Mouse (Mus musculus): ENCODE data around the gene Fam189a1. TPM values are rescaled to one million over a fixed set of nuclear protein-coding genes. Genes with fewer than 3 reads are reported as not detected.

Fam189a1 gene
- polyA plus RNA-seq, 1 experiment from 2014 or later = 0.23 TPM

- Histone ChIP-seq H3K4me1 (no peaks in the 10 kb centered on the region), H3K4me3 (no peak overlapping the region), H3K27ac (no peak overlapping the region), H3K27me3 (ENCODE audit: low read depth, poor library complexity, severe bottlenecking) (no peaks in the 10 kb centered on the region), H3K36me3 (no peaks in the 10 kb centered on the region), H3K9me3 (replicated peaks) (no peaks in the 10 kb centered on the region)
- WGBS = 87% methylated on average over 4 of the region's 4 CpGs
- DNase-seq (ENCODE audit: low spot score) = no peak
These were observed 376.9 kb downstream of the Fam189a1 start for GRCm38 (mm10) chr7:64779501-64779900.

GRCm38 (mm10) chr7:64776708-64777489 lies 379.5 kb downstream of the Fam189a1 start:
- no peaks in the 10 kb centered on the region for H3K27me3 ChIP-seq (ENCODE audit: low read depth, poor library complexity, severe bottlenecking)
- no peaks in the 10 kb centered on the region for H3K9me3 ChIP-seq (replicated peaks)
- no peak for DNase-seq (ENCODE audit: low spot score)
- no peaks in the 10 kb centered on the region for H3K36me3 ChIP-seq
- H3K27ac ChIP-seq = no peak overlapping the region
- no peaks in the 10 kb centered on the region for H3K4me1 ChIP-seq
- 92% methylated on average over 13 of the region's 13 CpGs for WGBS
- no peak overlapping the region for H3K4me3 ChIP-seq

- no peak for DNase-seq (ENCODE audit: low spot score)
- Histone ChIP-seq H3K4me3 (no peak overlapping the region), H3K36me3 (no peaks in the 10 kb centered on the region), H3K27me3 (ENCODE audit: low read depth, poor library complexity, severe bottlenecking) (no peaks in the 10 kb centered on the region), H3K4me1 (peaks cover 15% of the 10 kb centered on the region), H3K27ac (no peak overlapping the region), H3K9me3 (replicated peaks) (no peaks in the 10 kb centered on the region)
- WGBS = 56% methylated on average over 10 of the region's 10 CpGs
These were observed 382.9 kb downstream of the Fam189a1 start for GRCm38 (mm10) chr7:64773465-64773864.

GRCm38 (mm10) chr7:64770779-64771390 lies 385.5 kb downstream of the Fam189a1 start:
- Histone ChIP-seq H3K27me3 (ENCODE audit: low read depth, poor library complexity, severe bottlenecking) (no peaks in the 10 kb centered on the region), H3K4me3 (no peak overlapping the region), H3K4me1 (peaks cover 15% of the 10 kb centered on the region), H3K36me3 (no peaks in the 10 kb centered on the region), H3K9me3 (replicated peaks) (no peaks in the 10 kb centered on the region), H3K27ac (no peak overlapping the region)
- WGBS = 75% methylated on average over 8 of the region's 8 CpGs
- no peak for DNase-seq (ENCODE audit: low spot score)

GRCm38 (mm10) chr7:64769768-64770167 lies 386.6 kb downstream of the Fam189a1 start:
- DNase-seq (ENCODE audit: low spot score) = no peak
- H3K4me3 ChIP-seq = no peak overlapping the region
- H3K9me3 ChIP-seq (replicated peaks) = no peaks in the 10 kb centered on the region
- WGBS = 68% methylated on average over 7 of the region's 7 CpGs
- H3K27me3 ChIP-seq (ENCODE audit: low read depth, poor library complexity, severe bottlenecking) = no peaks in the 10 kb centered on the region
- peaks cover 15% of the 10 kb centered on the region for H3K4me1 ChIP-seq
- H3K27ac ChIP-seq = no peak overlapping the region
- H3K36me3 ChIP-seq = no peaks in the 10 kb centered on the region

GRCm38 (mm10) chr7:64765595-64765994 lies 390.8 kb downstream of the Fam189a1 start:
- no peaks in the 10 kb centered on the region for H3K27me3 ChIP-seq (ENCODE audit: low read depth, poor library complexity, severe bottlenecking)
- WGBS = 87% methylated on average over 3 of the region's 3 CpGs
- H3K36me3 ChIP-seq = no peaks in the 10 kb centered on the region
- H3K4me3 ChIP-seq = no peak overlapping the region
- H3K9me3 ChIP-seq (replicated peaks) = no peaks in the 10 kb centered on the region
- no peak overlapping the region for H3K27ac ChIP-seq
- DNase-seq (ENCODE audit: low spot score) = no peak
- H3K4me1 ChIP-seq = peaks cover 9% of the 10 kb centered on the region; the same call in 1 of the 2 replicates

GRCm38 (mm10) chr7:64755141-64755540 lies 401.2 kb downstream of the Fam189a1 start:
- Histone ChIP-seq H3K4me3 (no peak overlapping the region), H3K27me3 (ENCODE audit: low read depth, poor library complexity, severe bottlenecking) (no peaks in the 10 kb centered on the region), H3K9me3 (replicated peaks) (no peaks in the 10 kb centered on the region), H3K27ac (no peak overlapping the region), H3K36me3 (no peaks in the 10 kb centered on the region), H3K4me1 (peaks cover 7% of the 10 kb centered on the region)
- DNase-seq (ENCODE audit: low spot score) = no peak
- WGBS = 86% methylated on average over 7 of the region's 7 CpGs

GRCm38 (mm10) chr7:64754161-64754560 lies 402.2 kb downstream of the Fam189a1 start:
- peaks cover 3% of the 10 kb centered on the region; the same call in 1 of the 2 replicates for H3K4me1 ChIP-seq
- 73% methylated on average over 7 of the region's 7 CpGs for WGBS
- no peaks in the 10 kb centered on the region for H3K9me3 ChIP-seq (replicated peaks)
- no peak for DNase-seq (ENCODE audit: low spot score)
- no peak overlapping the region for H3K4me3 ChIP-seq
- no peaks in the 10 kb centered on the region for H3K36me3 ChIP-seq
- H3K27me3 ChIP-seq (ENCODE audit: low read depth, poor library complexity, severe bottlenecking) = no peaks in the 10 kb centered on the region
- no peak overlapping the region for H3K27ac ChIP-seq

- no peak for DNase-seq (ENCODE audit: low spot score)
- no peak overlapping the region for H3K27ac ChIP-seq
- WGBS = 81% methylated on average over 6 of the region's 6 CpGs
- peaks cover 3% of the 10 kb centered on the region; the same call in 1 of the 2 replicates for H3K4me1 ChIP-seq
- H3K27me3 ChIP-seq (ENCODE audit: low read depth, poor library complexity, severe bottlenecking) = no peaks in the 10 kb centered on the region
- H3K4me3 ChIP-seq = no peak overlapping the region
- H3K36me3 ChIP-seq = no peaks in the 10 kb centered on the region
- H3K9me3 ChIP-seq (replicated peaks) = no peaks in the 10 kb centered on the region
These were observed 402.7 kb downstream of the Fam189a1 start for GRCm38 (mm10) chr7:64753678-64754077.

- Histone ChIP-seq H3K4me3 (no peak overlapping the region), H3K4me1 (peaks cover 3% of the 10 kb centered on the region; the same call in 1 of the 2 replicates), H3K36me3 (no peaks in the 10 kb centered on the region), H3K9me3 (replicated peaks) (no peaks in the 10 kb centered on the region), H3K27ac (no peak overlapping the region), H3K27me3 (ENCODE audit: low read depth, poor library complexity, severe bottlenecking) (no peaks in the 10 kb centered on the region)
- WGBS = 91% methylated on average over 7 of the region's 7 CpGs
- no peak for DNase-seq (ENCODE audit: low spot score)
These were observed 404.2 kb downstream of the Fam189a1 start for GRCm38 (mm10) chr7:64752133-64752532.

- no peaks in the 10 kb centered on the region for H3K36me3 ChIP-seq
- H3K4me3 ChIP-seq = no peak overlapping the region
- DNase-seq (ENCODE audit: low spot score) = peak; percentile 79
- WGBS = 37% methylated on average over 5 of the region's 5 CpGs
- no peak overlapping the region for H3K27ac ChIP-seq
- no peaks in the 10 kb centered on the region for H3K9me3 ChIP-seq (replicated peaks)
- H3K27me3 ChIP-seq (ENCODE audit: low read depth, poor library complexity, severe bottlenecking) = no peaks in the 10 kb centered on the region
- H3K4me1 ChIP-seq = peaks cover 3% of the 10 kb centered on the region; the same call in 1 of the 2 replicates
These were observed 404.9 kb downstream of the Fam189a1 start for GRCm38 (mm10) chr7:64751465-64751864.

GRCm38 (mm10) chr7:64743610-64744009 lies 412.8 kb downstream of the Fam189a1 start:
- 88% methylated on average over 7 of the region's 7 CpGs for WGBS
- Histone ChIP-seq H3K9me3 (replicated peaks) (no peaks in the 10 kb centered on the region), H3K4me1 (peaks cover 5% of the 10 kb centered on the region), H3K4me3 (no peak overlapping the region), H3K36me3 (no peaks in the 10 kb centered on the region), H3K27ac (no peak overlapping the region), H3K27me3 (ENCODE audit: low read depth, poor library complexity, severe bottlenecking) (no peaks in the 10 kb centered on the region)
- DNase-seq (ENCODE audit: low spot score) = no peak

All from limb, embryonic 10.5 days (tissue).